In genomic region chr2:76610326-76611104, GRCm38 (mm10) we compare ENCODE assay signal across 18 mouse cellular contexts. TPM values are rescaled to one million over a fixed set of nuclear protein-coding genes. Genes with fewer than 3 reads are reported as not detected.
DNase-seq lines count a peak whose midpoint lies in the region; ATAC-seq and TF ChIP-seq lines count a peak whose summit lies in the region.
"Had no signal": no experiment of that assay in that cellular context is flagged by ENCODE, and none has a peak within 500 bp of the region (broad histone marks: within the 10 kb centered on the region; RNA-seq: fewer than 3 reads in every experiment).

No protein-coding gene starts in this region.

- 76% methylated on average over 10 of the region's 10 CpGs for WGBS in embryonic facial prominence, embryonic 14.5 days
- 88% methylated on average over 10 of the region's 10 CpGs for WGBS in embryonic facial prominence, embryonic 10.5 days
- WGBS in intestine, embryonic 15.5 days = 51% methylated on average over 10 of the region's 10 CpGs
- WGBS in midbrain, embryonic 10.5 days = 91% methylated on average over 10 of the region's 10 CpGs
- 88% methylated on average over 10 of the region's 10 CpGs for WGBS in midbrain, embryonic 14.5 days

- H3K9me3 ChIP-seq in embryonic facial prominence, embryonic 14.5 days (ENCODE audit: control insufficient read depth, low read length) = no peaks in the 10 kb centered on the region
- no peaks in the 10 kb centered on the region for H3K9me3 ChIP-seq in embryonic facial prominence, embryonic 10.5 days
- no peaks in the 10 kb centered on the region for H3K9me3 ChIP-seq in MEL (replicated peaks; ENCODE audit: insufficient read depth, low read length)
- no peaks in the 10 kb centered on the region for H3K9me3 ChIP-seq in intestine, embryonic 15.5 days
- H3K9me3 ChIP-seq in midbrain, embryonic 10.5 days (replicated peaks) = no peaks in the 10 kb centered on the region
- no peaks in the 10 kb centered on the region for H3K9me3 ChIP-seq in midbrain, embryonic 14.5 days (ENCODE audit: control insufficient read depth, low read length)
- H3K9me3 ChIP-seq: limb, embryonic 15.5 days; stomach, embryonic 15.5 days had no signal

- no peak overlapping the region for H3K4me3 ChIP-seq in embryonic facial prominence, embryonic 14.5 days (ENCODE audit: low read depth, low read length)
- H3K4me3 ChIP-seq in embryonic facial prominence, embryonic 10.5 days = no peak overlapping the region
- 0 out of 4 replicates have a peak overlapping the region, but pooled peaks of 1 of the 2 experiments have one; percentile 16 for H3K4me3 ChIP-seq in MEL (ENCODE audit: control insufficient read depth in 1 of 2, insufficient read depth in 1 of 2, low read depth in 2 of 2, low read length in 2 of 2)
- H3K4me3 ChIP-seq in intestine, embryonic 15.5 days (replicated peaks) = no peak overlapping the region
- no peak overlapping the region for H3K4me3 ChIP-seq in midbrain, embryonic 10.5 days
- no peak overlapping the region for H3K4me3 ChIP-seq in midbrain, embryonic 14.5 days (replicated peaks; ENCODE audit: low read depth, low read length)
- H3K4me3 ChIP-seq: heart, adult 2 months; limb, embryonic 15.5 days; megakaryocyte, embryonic 14.5 days; stomach, embryonic 15.5 days had no signal

- ATAC-seq in embryonic facial prominence, embryonic 14.5 days (ENCODE audit: low read depth) = no peak
- ATAC-seq in intestine, embryonic 15.5 days = peak; percentile 89
- ATAC-seq in megakaryocyte, adult 5-6 weeks (ENCODE audit: poor library complexity, severe bottlenecking) = peak; percentile 92
- ATAC-seq in midbrain, embryonic 14.5 days (ENCODE audit: low FRiP score, low TSS enrichment) = no peak

- H3K27me3 ChIP-seq in embryonic facial prominence, embryonic 14.5 days (replicated peaks; ENCODE audit: control insufficient read depth, insufficient read depth, low read length) = no peaks in the 10 kb centered on the region
- no peaks in the 10 kb centered on the region for H3K27me3 ChIP-seq in embryonic facial prominence, embryonic 10.5 days (replicated peaks; ENCODE audit: low read depth, poor library complexity, severe bottlenecking)
- no peaks in the 10 kb centered on the region for H3K27me3 ChIP-seq in MEL (ENCODE audit: control insufficient read depth in 1 of 2, insufficient read depth in 2 of 2, low read length in 2 of 2)
- H3K27me3 ChIP-seq in intestine, embryonic 15.5 days (replicated peaks) = no peaks in the 10 kb centered on the region
- H3K27me3 ChIP-seq in midbrain, embryonic 10.5 days (ENCODE audit: low read depth, poor library complexity, severe bottlenecking) = no peaks in the 10 kb centered on the region
- no peaks in the 10 kb centered on the region for H3K27me3 ChIP-seq in midbrain, embryonic 14.5 days (ENCODE audit: control insufficient read depth, insufficient read depth, low read length)
- H3K27me3 ChIP-seq: limb, embryonic 15.5 days; megakaryocyte, embryonic 14.5 days; stomach, embryonic 15.5 days had no signal

- no peaks in the 10 kb centered on the region for H3K4me1 ChIP-seq in embryonic facial prominence, embryonic 14.5 days (ENCODE audit: control insufficient read depth, insufficient read depth, low read length)
- H3K4me1 ChIP-seq in embryonic facial prominence, embryonic 10.5 days = no peaks in the 10 kb centered on the region
- peaks cover 0 to 6% of the 10 kb centered on the region in 2 experiments; a peak in 2 of 4 replicates for H3K4me1 ChIP-seq in MEL (ENCODE audit: control insufficient read depth in 1 of 2, insufficient read depth in 2 of 2, low read length in 2 of 2)
- H3K4me1 ChIP-seq in intestine, embryonic 15.5 days (replicated peaks) = no peaks in the 10 kb centered on the region
- H3K4me1 ChIP-seq in midbrain, embryonic 10.5 days = no peaks in the 10 kb centered on the region
- H3K4me1 ChIP-seq in midbrain, embryonic 14.5 days (ENCODE audit: control insufficient read depth, insufficient read depth, low read length) = no peaks in the 10 kb centered on the region
- H3K4me1 ChIP-seq: limb, embryonic 15.5 days; megakaryocyte, embryonic 14.5 days; stomach, embryonic 15.5 days had no signal

- no peak overlapping the region for H3K27ac ChIP-seq in embryonic facial prominence, embryonic 14.5 days (replicated peaks; ENCODE audit: low read depth, low read length)
- no peak overlapping the region for H3K27ac ChIP-seq in embryonic facial prominence, embryonic 10.5 days (replicated peaks)
- no peak overlapping the region for H3K27ac ChIP-seq in MEL (ENCODE audit: control insufficient read depth, low read depth, low read length)
- H3K27ac ChIP-seq in intestine, embryonic 15.5 days = peak overlapping the region; percentile 46; the same call in 1 of the 2 replicates
- H3K27ac ChIP-seq in midbrain, embryonic 10.5 days (replicated peaks) = no peak overlapping the region
- H3K27ac ChIP-seq in midbrain, embryonic 14.5 days (replicated peaks; ENCODE audit: low read depth, low read length) = no peak overlapping the region
- H3K27ac ChIP-seq: heart, adult 2 months; limb, embryonic 15.5 days; stomach, embryonic 15.5 days had no signal

- H3K9ac ChIP-seq in embryonic facial prominence, embryonic 14.5 days (ENCODE audit: low read depth, low read length) = no peak overlapping the region
- no peak overlapping the region for H3K9ac ChIP-seq in MEL (ENCODE audit: control insufficient read depth, low read depth, low read length, poor library complexity, severe bottlenecking)
- H3K9ac ChIP-seq in intestine, embryonic 15.5 days = no peak overlapping the region
- H3K9ac ChIP-seq in midbrain, embryonic 14.5 days (replicated peaks; ENCODE audit: low read length) = no peak overlapping the region
- H3K9ac ChIP-seq: limb, embryonic 15.5 days; stomach, embryonic 15.5 days had no signal

- TF ChIP-seq CTCF in MEL (IDR thresholded peaks at IDR 0.05 in 2 of 3, conservative IDR thresholded peaks at IDR 0.05 in 1 of 3; ENCODE audit: control insufficient read depth in 1 of 3, insufficient read depth in 1 of 3, low read depth in 2 of 3, low read length in 3 of 3, poor library complexity in 1 of 3, severe bottlenecking in 1 of 3) = no peak

- H3K79me2 ChIP-seq in MEL (ENCODE audit: control insufficient read depth, insufficient read depth, low read length, poor library complexity) = no peaks in the 10 kb centered on the region

- peak; percentile 69 to 84 for TF ChIP-seq EP300 in MEL (IDR thresholded peaks at IDR 0.05; ENCODE audit: low read depth in 1 of 2, low read length in 2 of 2)

- no peak overlapping the region for H3K4me2 ChIP-seq in embryonic facial prominence, embryonic 14.5 days (ENCODE audit: low read depth, low read length)
- no peak overlapping the region for H3K4me2 ChIP-seq in intestine, embryonic 15.5 days (replicated peaks)
- H3K4me2 ChIP-seq in midbrain, embryonic 14.5 days (ENCODE audit: low read length) = no peak overlapping the region
- H3K4me2 ChIP-seq: limb, embryonic 15.5 days; stomach, embryonic 15.5 days had no signal

- TF ChIP-seq POLR2A in MEL (IDR thresholded peaks at IDR 0.05; ENCODE audit: control insufficient read depth in 1 of 2, insufficient read depth in 1 of 2, low read depth in 1 of 2, low read length in 2 of 2, poor library complexity in 1 of 2) = no peak

- peak; percentile 44 for DNase-seq in embryonic facial prominence, embryonic 14.5 days (ENCODE audit: low spot score)
- no peak for DNase-seq in embryonic facial prominence, embryonic 10.5 days (ENCODE audit: low spot score)
- peak; percentile 83 for DNase-seq in MEL (ENCODE audit: low read depth, low spot score)
- DNase-seq in midbrain, embryonic 10.5 days (ENCODE audit: low spot score) = no peak
- no peak for DNase-seq in midbrain, embryonic 14.5 days
- DNase-seq in layer of hippocampus, adult 18-20 months (ENCODE audit: low spot score in 2 of 2) = no peak
- DNase-seq: adrenal gland, adult 8-10 months; B cell, adult 2 months; embryo, embryonic 11 days; heart, postnatal 14 days; kidney, postnatal 36 days; right cerebral cortex, postnatal 4 days had no signal

- TF ChIP-seq RAD21 in MEL (IDR thresholded peaks at IDR 0.05; ENCODE audit: low read depth, low read length) = no peak

- no peaks in the 10 kb centered on the region for H3K36me3 ChIP-seq in embryonic facial prominence, embryonic 14.5 days (ENCODE audit: control insufficient read depth, insufficient read depth, low read length)
- H3K36me3 ChIP-seq in embryonic facial prominence, embryonic 10.5 days (replicated peaks) = no peaks in the 10 kb centered on the region
- H3K36me3 ChIP-seq in MEL (ENCODE audit: control insufficient read depth in 1 of 2, insufficient read depth in 2 of 2, low read length in 2 of 2) = peaks cover 0 to 6% of the 10 kb centered on the region in 2 experiments; a peak in 2 of 4 replicates
- H3K36me3 ChIP-seq in intestine, embryonic 15.5 days = no peaks in the 10 kb centered on the region
- no peaks in the 10 kb centered on the region for H3K36me3 ChIP-seq in midbrain, embryonic 10.5 days
- no peaks in the 10 kb centered on the region for H3K36me3 ChIP-seq in midbrain, embryonic 14.5 days (ENCODE audit: control insufficient read depth, insufficient read depth, low read length)
- H3K36me3 ChIP-seq: limb, embryonic 15.5 days; stomach, embryonic 15.5 days had no signal

RNA-seq across cellular contexts. Expression of gene Prkra, which starts 37.3 kb away (rescaled TPM):
- 52.8 and 61.0 TPM in 2 replicates for polyA plus RNA-seq in embryonic facial prominence, embryonic 14.5 days (2014; fragmentation: Nextera tagmentation; extraction: Ambion mirVana)
- 84.4 and 85.0 TPM in 2 replicates for polyA plus RNA-seq in embryonic facial prominence, embryonic 10.5 days (2016; fragmentation: Nextera tagmentation; extraction: Ambion mirVana)
- total RNA-seq in MEL (2012; rRNA removed) = 15.7 and 18.8 TPM in 2 replicates
- polyA plus RNA-seq in MEL (2012; ENCODE audit: insufficient read depth in 1 of 2, insufficient read length in 2 of 2, low read depth in 1 of 2, low replicate concordance in 2 of 2, missing spikeins in 1 of 2) = 10 to 100 TPM in 1 of 2 experiments, not detected in 1; 21.5 TPM
- 42.3 and 45.6 TPM in 2 replicates for polyA plus RNA-seq in intestine, embryonic 15.5 days (2015; fragmentation: Nextera tagmentation; extraction: Ambion mirVana)
- total RNA-seq in megakaryocyte, adult 5-6 weeks (2015) = 29.5 and 32.9 TPM in 2 replicates
- total RNA-seq in megakaryocyte, adult 5-6 weeks (2017) = 14.5 and 17.3 TPM in 2 replicates
- 83.7 and 86.8 TPM in 2 replicates for polyA plus RNA-seq in midbrain, embryonic 10.5 days (2016; fragmentation: Nextera tagmentation; extraction: Ambion mirVana)
- polyA plus RNA-seq in midbrain, embryonic 14.5 days (2014; fragmentation: Nextera tagmentation; extraction: Ambion mirVana) = 117 and 119 TPM in 2 replicates
- total RNA-seq in layer of hippocampus, adult 18-20 months (2021) = 10 to 100 TPM; 17.5 to 18.8 TPM

RNA-seq across cellular contexts. Expression of gene Pjvk, which starts 37.8 kb away (rescaled TPM):
- 0.56 TPM in 1 of 2 replicates, not detected in the other for polyA plus RNA-seq in embryonic facial prominence, embryonic 14.5 days (2014; fragmentation: Nextera tagmentation; extraction: Ambion mirVana)
- polyA plus RNA-seq in embryonic facial prominence, embryonic 10.5 days (2016; fragmentation: Nextera tagmentation; extraction: Ambion mirVana) = 0.36 and 0.56 TPM in 2 replicates
- not detected in 2 replicates for total RNA-seq in MEL (2012; rRNA removed)
- polyA plus RNA-seq in MEL (2012; ENCODE audit: insufficient read depth in 1 of 2, insufficient read length in 2 of 2, low read depth in 1 of 2, low replicate concordance in 2 of 2, missing spikeins in 1 of 2) = under 1 TPM in 1 of 2 experiments, not detected in 1; 0.07 TPM
- polyA plus RNA-seq in intestine, embryonic 15.5 days (2015; fragmentation: Nextera tagmentation; extraction: Ambion mirVana) = 0.35 and 0.39 TPM in 2 replicates
- total RNA-seq in megakaryocyte, adult 5-6 weeks (2015) = 0.14 TPM in 1 of 2 replicates, not detected in the other
- 0.40 and 1.6 TPM in 2 replicates for total RNA-seq in megakaryocyte, adult 5-6 weeks (2017)
- polyA plus RNA-seq in midbrain, embryonic 10.5 days (2016; fragmentation: Nextera tagmentation; extraction: Ambion mirVana) = 0.40 and 0.69 TPM in 2 replicates
- polyA plus RNA-seq in midbrain, embryonic 14.5 days (2014; fragmentation: Nextera tagmentation; extraction: Ambion mirVana) = 0.54 and 0.92 TPM in 2 replicates
- under 1 TPM in 1 of 2 experiments, not detected in 1; 0.42 TPM for total RNA-seq in layer of hippocampus, adult 18-20 months (2021)
- total RNA-seq: adrenal gland, adult 8-10 months; heart, adult 2 months had no signal

Comparison
In these comparisons a context has a peak if more than half of its experiments do, and no peak if none do; other contexts are left out.
1. DNase-seq: peak in embryonic facial prominence, embryonic 14.5 days (single experiment) and MEL (single experiment); none in embryonic facial prominence, embryonic 10.5 days (single experiment), midbrain, embryonic 10.5 days (single experiment), midbrain, embryonic 14.5 days (single experiment) and layer of hippocampus, adult 18-20 months (0 of 2).
2. ATAC-seq: peak in intestine, embryonic 15.5 days (single experiment) and megakaryocyte, adult 5-6 weeks (single experiment); none in embryonic facial prominence, embryonic 14.5 days (single experiment) and midbrain, embryonic 14.5 days (single experiment).